ENCODE assay signal across 9 mouse cellular contexts in the genomic region with DNA sequence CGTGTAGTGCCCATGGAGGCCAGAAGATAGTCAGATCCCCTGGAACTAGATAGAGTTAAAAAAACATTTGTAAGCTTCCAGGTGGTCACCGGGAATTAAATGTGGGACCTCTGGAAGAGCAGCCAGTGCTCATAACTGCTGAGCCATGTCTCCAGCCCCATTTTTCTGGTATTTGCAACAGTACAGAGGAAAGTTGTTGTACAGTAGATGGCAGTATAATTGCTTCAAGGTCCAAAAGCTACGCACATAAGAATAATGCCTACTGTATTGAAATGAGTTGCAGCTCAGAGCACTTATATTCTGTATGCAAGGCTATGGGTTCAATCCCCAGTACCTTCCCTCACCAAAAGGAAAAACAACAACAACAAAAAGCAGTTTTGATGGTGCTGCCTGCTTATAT. TPM values are rescaled to one million over a fixed set of nuclear protein-coding genes. Genes with fewer than 3 reads are reported as not detected.
DNase-seq lines count a peak whose midpoint lies in the region; ATAC-seq lines count a peak whose summit lies in the region.
"Had no signal": no experiment of that assay in that cellular context is flagged by ENCODE, and none has a peak within 500 bp of the region (broad histone marks: within the 10 kb centered on the region; RNA-seq: fewer than 3 reads in every experiment).

No protein-coding gene starts in this region.

- H3K36me3 ChIP-seq in heart, embryonic 14.5 days (ENCODE audit: control insufficient read depth, insufficient read depth, low read length): peaks cover 37% of the 10 kb centered on the region
- no peaks in the 10 kb centered on the region for H3K36me3 ChIP-seq in hindbrain, embryonic 11.5 days (ENCODE audit: control insufficient read depth, insufficient read depth, low read length)
- no peaks in the 10 kb centered on the region for H3K36me3 ChIP-seq in midbrain, embryonic 11.5 days (ENCODE audit: control insufficient read depth, insufficient read depth, low read length)

- H3K27ac ChIP-seq in heart, embryonic 14.5 days (replicated peaks in 1 of 2; ENCODE audit: control insufficient read depth in 1 of 2, insufficient read depth in 1 of 2, low read depth in 2 of 2, low read length in 2 of 2): no peak overlapping the region
- no peak overlapping the region for H3K27ac ChIP-seq in hindbrain, embryonic 11.5 days (ENCODE audit: low read depth, low read length)
- H3K27ac ChIP-seq in midbrain, embryonic 11.5 days (ENCODE audit: low read depth, low read length): no peak overlapping the region

- ATAC-seq in heart, embryonic 14.5 days (ENCODE audit: insufficient number of reproducible peaks, insufficient read depth, low FRiP score, low read depth): no peak
- ATAC-seq in hindbrain, embryonic 11.5 days (ENCODE audit: low FRiP score): no peak
- ATAC-seq in midbrain, embryonic 11.5 days (ENCODE audit: low FRiP score): no peak
- ATAC-seq in frontal cortex, adult (ENCODE audit: low TSS enrichment): no peak

- DNase-seq in heart, adult 18-20 months: no peak
- peak; percentile 71 for DNase-seq in MN1 (ENCODE audit: low spot score)
- DNase-seq in hindbrain, embryonic 11.5 days (ENCODE audit: low spot score): peak; percentile 1
- DNase-seq in midbrain, embryonic 11.5 days (ENCODE audit: low spot score, missing footprints): no peak
- no peak for DNase-seq in adrenal gland, adult 18-20 months (ENCODE audit: low spot score in 2 of 2)
- no peak for DNase-seq in layer of hippocampus, adult 11-12 months (ENCODE audit: low spot score)
- DNase-seq: layer of hippocampus, adult 9-11 months had no signal

- WGBS in heart, embryonic 14.5 days: 62% methylated on average over 3 of the region's 3 CpGs
- 77% methylated on average over 3 of the region's 3 CpGs for WGBS in hindbrain, embryonic 11.5 days
- 85% methylated on average over 3 of the region's 3 CpGs for WGBS in midbrain, embryonic 11.5 days

- H3K4me3 ChIP-seq in heart, embryonic 14.5 days (ENCODE audit: control insufficient read depth in 1 of 2, insufficient read depth in 1 of 2, low read depth in 1 of 2, low read length in 2 of 2): peak overlapping the region in 1 of 2 experiments; percentile 63; a peak in 2 of 4 replicates
- H3K4me3 ChIP-seq in hindbrain, embryonic 11.5 days (ENCODE audit: low read depth, low read length): no peak overlapping the region
- no peak overlapping the region for H3K4me3 ChIP-seq in midbrain, embryonic 11.5 days (ENCODE audit: low read depth, low read length)

- peaks cover 0 to 19% of the 10 kb centered on the region in 2 experiments; a peak in 2 of 4 replicates for H3K4me1 ChIP-seq in heart, embryonic 14.5 days (ENCODE audit: control insufficient read depth in 2 of 2, insufficient read depth in 2 of 2, low read length in 2 of 2)
- no peaks in the 10 kb centered on the region for H3K4me1 ChIP-seq in hindbrain, embryonic 11.5 days (replicated peaks; ENCODE audit: control insufficient read depth, insufficient read depth, low read length)
- H3K4me1 ChIP-seq in midbrain, embryonic 11.5 days (ENCODE audit: control insufficient read depth, insufficient read depth, low read length): peaks cover 12% of the 10 kb centered on the region

- H3K4me2 ChIP-seq in heart, embryonic 14.5 days (ENCODE audit: low read length): peak overlapping the region; percentile 83
- H3K4me2 ChIP-seq in hindbrain, embryonic 11.5 days (replicated peaks; ENCODE audit: low read depth, low read length): peak overlapping the region; percentile 68; the same call in 1 of the 2 replicates
- H3K4me2 ChIP-seq in midbrain, embryonic 11.5 days: peak overlapping the region; percentile 80

- H3K9ac ChIP-seq in heart, embryonic 14.5 days (ENCODE audit: low read length): no peak overlapping the region
- no peak overlapping the region for H3K9ac ChIP-seq in hindbrain, embryonic 11.5 days (ENCODE audit: low read depth, low read length)
- H3K9ac ChIP-seq in midbrain, embryonic 11.5 days (ENCODE audit: low read length): no peak overlapping the region

- no peaks in the 10 kb centered on the region for H3K9me3 ChIP-seq in heart, embryonic 14.5 days (ENCODE audit: control insufficient read depth, low read length)
- no peaks in the 10 kb centered on the region for H3K9me3 ChIP-seq in hindbrain, embryonic 11.5 days (ENCODE audit: control insufficient read depth, low read length)
- no peaks in the 10 kb centered on the region for H3K9me3 ChIP-seq in midbrain, embryonic 11.5 days (ENCODE audit: control insufficient read depth, low read length)

- H3K27me3 ChIP-seq in heart, embryonic 14.5 days (ENCODE audit: control insufficient read depth, insufficient read depth, low read length): no peaks in the 10 kb centered on the region
- H3K27me3 ChIP-seq in hindbrain, embryonic 11.5 days (ENCODE audit: control insufficient read depth, insufficient read depth, low read length): no peaks in the 10 kb centered on the region
- no peaks in the 10 kb centered on the region for H3K27me3 ChIP-seq in midbrain, embryonic 11.5 days (ENCODE audit: control insufficient read depth, insufficient read depth, low read length)

RNA-seq across cellular contexts. Expression of a gene that starts 1.1 kb away (rescaled TPM):
- polyA plus RNA-seq in heart, embryonic 14.5 days (2014; fragmentation: Nextera tagmentation; extraction: Ambion mirVana): 303 and 331 TPM in 2 replicates
- 100 to 1,000 TPM; 418 to 431 TPM for total RNA-seq in heart, adult 18-20 months (2021)
- 243 and 247 TPM in 2 replicates for polyA plus RNA-seq in hindbrain, embryonic 11.5 days (2014; fragmentation: Nextera tagmentation; extraction: Ambion mirVana)
- 229 and 237 TPM in 2 replicates for polyA plus RNA-seq in midbrain, embryonic 11.5 days (2014; fragmentation: Nextera tagmentation; extraction: Ambion mirVana)
- total RNA-seq in adrenal gland, adult 18-20 months (2021): 100 to 1,000 TPM; 186 to 276 TPM

RNA-seq across cellular contexts. Expression of a gene that starts 1.2 kb away (rescaled TPM):
- polyA plus RNA-seq in heart, embryonic 14.5 days (2014; fragmentation: Nextera tagmentation; extraction: Ambion mirVana): 12.3 and 12.8 TPM in 2 replicates
- total RNA-seq in heart, adult 18-20 months (2021): 1 to 10 TPM; 3.6 to 4.3 TPM
- polyA plus RNA-seq in hindbrain, embryonic 11.5 days (2014; fragmentation: Nextera tagmentation; extraction: Ambion mirVana): 24.0 and 27.0 TPM in 2 replicates
- polyA plus RNA-seq in midbrain, embryonic 11.5 days (2014; fragmentation: Nextera tagmentation; extraction: Ambion mirVana): 27.7 and 27.8 TPM in 2 replicates
- 10 to 100 TPM in 1 of 2 experiments, 1 to 10 TPM in 1; 9.6 to 12.9 TPM for total RNA-seq in adrenal gland, adult 18-20 months (2021)

RNA-seq across cellular contexts. Expression of a gene that starts 19.9 kb away (rescaled TPM):
- polyA plus RNA-seq in heart, embryonic 14.5 days (2014; fragmentation: Nextera tagmentation; extraction: Ambion mirVana): 7.4 and 8.2 TPM in 2 replicates
- 10 to 100 TPM; 13.6 to 13.7 TPM for total RNA-seq in heart, adult 18-20 months (2021)
- polyA plus RNA-seq in hindbrain, embryonic 11.5 days (2014; fragmentation: Nextera tagmentation; extraction: Ambion mirVana): 7.0 and 9.1 TPM in 2 replicates
- polyA plus RNA-seq in midbrain, embryonic 11.5 days (2014; fragmentation: Nextera tagmentation; extraction: Ambion mirVana): 8.9 and 9.3 TPM in 2 replicates
- 10 to 100 TPM in 1 of 2 experiments, 1 to 10 TPM in 1; 10.0 to 15.8 TPM for total RNA-seq in adrenal gland, adult 18-20 months (2021)

RNA-seq across cellular contexts. Expression of a gene that starts 24.9 kb away (rescaled TPM):
- polyA plus RNA-seq in heart, embryonic 14.5 days (2014; fragmentation: Nextera tagmentation; extraction: Ambion mirVana): not detected in 2 replicates
- not detected for total RNA-seq in heart, adult 18-20 months (2021)
- not detected in 2 replicates for polyA plus RNA-seq in hindbrain, embryonic 11.5 days (2014; fragmentation: Nextera tagmentation; extraction: Ambion mirVana)
- polyA plus RNA-seq in midbrain, embryonic 11.5 days (2014; fragmentation: Nextera tagmentation; extraction: Ambion mirVana): not detected in 2 replicates
- total RNA-seq in adrenal gland, adult 18-20 months (2021): not detected

RNA-seq across cellular contexts. Expression of a gene that starts 25.2 kb away (rescaled TPM):
- 4.2 and 4.4 TPM in 2 replicates for polyA plus RNA-seq in heart, embryonic 14.5 days (2014; fragmentation: Nextera tagmentation; extraction: Ambion mirVana)
- total RNA-seq in heart, adult 18-20 months (2021): 1 to 10 TPM; 4.0 to 5.0 TPM
- polyA plus RNA-seq in hindbrain, embryonic 11.5 days (2014; fragmentation: Nextera tagmentation; extraction: Ambion mirVana): 21.4 and 21.7 TPM in 2 replicates
- polyA plus RNA-seq in midbrain, embryonic 11.5 days (2014; fragmentation: Nextera tagmentation; extraction: Ambion mirVana): 19.8 and 21.1 TPM in 2 replicates
- 1 to 10 TPM; 3.9 to 6.2 TPM for total RNA-seq in adrenal gland, adult 18-20 months (2021)

Comparison
In these comparisons a context has a peak if more than half of its experiments do, and no peak if none do; other contexts are left out.
1. DNase-seq: peak in MN1 (single experiment) and hindbrain, embryonic 11.5 days (single experiment); none in heart, adult 18-20 months (0 of 2), midbrain, embryonic 11.5 days (single experiment), adrenal gland, adult 18-20 months (0 of 2) and layer of hippocampus, adult 11-12 months (single experiment).
2. Peak in every context shown above with its lines, with median percentiles within 50 percentile points of each other: H3K4me2 ChIP-seq.